Mouse (Mus musculus) left cerebral cortex, postnatal 36 days (tissue): ENCODE data around the gene Cdh15. TPM values are rescaled to one million over a fixed set of nuclear protein-coding genes. Genes with fewer than 3 reads are reported as not detected.

Source experiments
- DNase-seq, 2 experiments: peaks; one replicate each; pipeline ENCODE4 v3.0.0; 2021 to 2022; ENCODE audit warnings: low spot score in 2 of 2, mixed read lengths in 1 of 2
- intact Hi-C: fragments of 180-260 bp; cut with DNase I; formaldehyde crosslinking; loops from one replicate; pipeline ENCODE4 v1.15.1; 2025
- total RNA-seq, 2 experiments: library from RNA; stranded (reverse); gene quantifications; 2 replicates each; pipeline ENCODE4 v1.2.3; 2021

Gene Cdh15
- total RNA-seq, 2 experiments from 2014 or later = 0.59 to 0.89 TPM

DNA sequence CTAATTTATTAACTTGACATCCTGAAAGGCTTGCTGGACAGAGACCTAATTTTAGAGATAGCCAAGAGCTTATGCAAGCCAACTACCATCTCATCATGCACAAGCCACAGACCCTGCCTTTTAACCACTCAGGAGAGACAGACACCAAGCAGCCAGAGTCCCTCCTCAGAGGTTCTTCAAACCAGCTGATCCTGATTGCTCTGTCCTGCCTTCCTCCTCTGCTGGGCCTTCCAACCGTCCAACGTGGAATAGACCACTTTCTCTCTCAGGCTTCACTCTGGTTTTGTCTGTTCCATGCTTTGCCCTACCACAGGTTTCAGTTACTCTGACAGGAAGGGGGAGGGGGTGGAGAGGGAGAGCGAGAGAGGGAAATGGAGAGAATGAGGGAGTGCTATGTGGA lies 69.0 kb downstream of the Cdh15 start:
- intact Hi-C loops = no loop called here
- DNase-seq = no peak

Other genes starting within 250 kb of the Cdh15 start
- 1 to 10 TPM; 8.8 to 9.2 TPM for gene Galns, start 236.5 kb upstream of the Cdh15 start, total RNA-seq
- 10 to 100 TPM; 78.7 to 84.5 TPM for gene Trappc2l, start 236.3 kb upstream of the Cdh15 start, total RNA-seq
- gene Pabpn1l, start 225.2 kb upstream of the Cdh15 start, total RNA-seq = not detected
- 10 to 100 TPM; 26.2 to 37.5 TPM for gene Cbfa2t3, start 148.9 kb upstream of the Cdh15 start, total RNA-seq
- 10 to 100 TPM; 20.5 to 23.9 TPM for gene Acsf3, start 72.5 kb upstream of the Cdh15 start, total RNA-seq
- 100 to 1,000 TPM; 145 to 177 TPM for gene Ankrd11, start 194.3 kb downstream of the Cdh15 start, total RNA-seq
- 10 to 100 TPM; 58.2 to 62.2 TPM for gene Spg7, start 215.0 kb downstream of the Cdh15 start, total RNA-seq